Mouse (Mus musculus): ENCODE measurements around the gene Psma6. TPM values are rescaled to one million over a fixed set of nuclear protein-coding genes. Genes with fewer than 3 reads are reported as not detected.
"Not testable (repeated sequence)": the region's sequence is repeated elsewhere in the genome, so short reads cannot be mapped to it uniquely, and the experiment has no call there.

The Psma6 gene
- polyA plus RNA-seq (2012; ENCODE audit: insufficient read depth, insufficient read length, missing spikeins) = 140 and 150 TPM in 2 replicates

GRCm38 (mm10) chr12:55384023-55384749, at the start of gene Psma6:
TSS of gene Psma6 (plus strand) at chr12:55384222.
- H3K4me3 ChIP-seq (ENCODE audit: insufficient read depth, low read length) = no peak within 1 kb of the TSS
- no peak for TF ChIP-seq CTCF (IDR thresholded peaks at IDR 0.05; ENCODE audit: low read depth, low read length)
- TF ChIP-seq POLR2A (IDR thresholded peaks at IDR 0.05; ENCODE audit: borderline replicate concordance, low read depth, low read length) = no peak
- no peak within 1 kb of the TSS for H3K27ac ChIP-seq (ENCODE audit: insufficient read depth, low read depth, low read length)
- peaks cover 21% of the 10 kb centered on the region for H3K4me1 ChIP-seq (ENCODE audit: control insufficient read depth, insufficient read depth, low read length)

- not testable (repeated sequence) for H3K27ac ChIP-seq (ENCODE audit: insufficient read depth, low read depth, low read length); H3K4me1 ChIP-seq (ENCODE audit: control insufficient read depth, insufficient read depth, low read length); H3K4me3 ChIP-seq (ENCODE audit: insufficient read depth, low read length)
Measured at GRCm38 (mm10) chr12:55338490-55338889, 45.5 kb upstream of the Psma6 start.

- not testable (repeated sequence) for H3K27ac ChIP-seq (ENCODE audit: insufficient read depth, low read depth, low read length)
- H3K4me1 ChIP-seq (ENCODE audit: control insufficient read depth, insufficient read depth, low read length) = peaks cover 12% of the 10 kb centered on the region
Measured at GRCm38 (mm10) chr12:55343045-55343444, 41.0 kb upstream of the Psma6 start.

GRCm38 (mm10) chr12:55343998-55344397, 40.0 kb upstream of the Psma6 start:
- peaks cover 12% of the 10 kb centered on the region for H3K4me1 ChIP-seq (ENCODE audit: control insufficient read depth, insufficient read depth, low read length)
- TF ChIP-seq CTCF (IDR thresholded peaks at IDR 0.05; ENCODE audit: low read depth, low read length) = no peak
- no peak for TF ChIP-seq POLR2A (IDR thresholded peaks at IDR 0.05; ENCODE audit: borderline replicate concordance, low read depth, low read length)
- H3K4me3 ChIP-seq (ENCODE audit: insufficient read depth, low read length) = no peak overlapping the region
- H3K27ac ChIP-seq (ENCODE audit: insufficient read depth, low read depth, low read length) = no peak overlapping the region

More at GRCm38 (mm10) chr12:55343045-55343444, 41.0 kb upstream of the Psma6 start:
- H3K4me3 ChIP-seq (ENCODE audit: insufficient read depth, low read length) = not testable (repeated sequence)

GRCm38 (mm10) chr12:55344583-55344982, 39.4 kb upstream of the Psma6 start:
- no peak overlapping the region for H3K4me3 ChIP-seq (ENCODE audit: insufficient read depth, low read length)
- TF ChIP-seq POLR2A (IDR thresholded peaks at IDR 0.05; ENCODE audit: borderline replicate concordance, low read depth, low read length) = no peak
- no peak for TF ChIP-seq CTCF (IDR thresholded peaks at IDR 0.05; ENCODE audit: low read depth, low read length)
- no peak overlapping the region for H3K27ac ChIP-seq (ENCODE audit: insufficient read depth, low read depth, low read length)
- peaks cover 12% of the 10 kb centered on the region for H3K4me1 ChIP-seq (ENCODE audit: control insufficient read depth, insufficient read depth, low read length)

- H3K4me3 ChIP-seq (ENCODE audit: insufficient read depth, low read length) = no peak overlapping the region
- H3K27ac ChIP-seq (ENCODE audit: insufficient read depth, low read depth, low read length) = no peak overlapping the region
- no peak for TF ChIP-seq POLR2A (IDR thresholded peaks at IDR 0.05; ENCODE audit: borderline replicate concordance, low read depth, low read length)
- no peak for TF ChIP-seq CTCF (IDR thresholded peaks at IDR 0.05; ENCODE audit: low read depth, low read length)
- peaks cover 3% of the 10 kb centered on the region; the same call in 1 of the 2 replicates for H3K4me1 ChIP-seq (ENCODE audit: control insufficient read depth, insufficient read depth, low read length)
Measured at GRCm38 (mm10) chr12:55353423-55353822, 30.6 kb upstream of the Psma6 start.

- TF ChIP-seq CTCF (IDR thresholded peaks at IDR 0.05; ENCODE audit: low read depth, low read length) (no peak), POLR2A (IDR thresholded peaks at IDR 0.05; ENCODE audit: borderline replicate concordance, low read depth, low read length) (no peak)
- Histone ChIP-seq H3K27ac (ENCODE audit: insufficient read depth, low read depth, low read length) (no peak overlapping the region), H3K4me1 (ENCODE audit: control insufficient read depth, insufficient read depth, low read length) (peaks cover 5% of the 10 kb centered on the region; the same call in 1 of the 2 replicates), H3K4me3 (ENCODE audit: insufficient read depth, low read length) (no peak overlapping the region)
Measured at GRCm38 (mm10) chr12:55354904-55355303, 29.1 kb upstream of the Psma6 start.

- H3K4me3 ChIP-seq (ENCODE audit: insufficient read depth, low read length) = no peak overlapping the region
- peaks cover 18% of the 10 kb centered on the region for H3K4me1 ChIP-seq (ENCODE audit: control insufficient read depth, insufficient read depth, low read length)
- TF ChIP-seq CTCF (IDR thresholded peaks at IDR 0.05; ENCODE audit: low read depth, low read length) (no peak), POLR2A (IDR thresholded peaks at IDR 0.05; ENCODE audit: borderline replicate concordance, low read depth, low read length) (no peak)
- H3K27ac ChIP-seq (ENCODE audit: insufficient read depth, low read depth, low read length) = no peak overlapping the region
Measured at GRCm38 (mm10) chr12:55357303-55357702, 26.7 kb upstream of the Psma6 start.

- no peak overlapping the region for H3K27ac ChIP-seq (ENCODE audit: insufficient read depth, low read depth, low read length)
- H3K4me3 ChIP-seq (ENCODE audit: insufficient read depth, low read length) = no peak overlapping the region
- H3K4me1 ChIP-seq (ENCODE audit: control insufficient read depth, insufficient read depth, low read length) = peaks cover 24% of the 10 kb centered on the region
- no peak for TF ChIP-seq POLR2A (IDR thresholded peaks at IDR 0.05; ENCODE audit: borderline replicate concordance, low read depth, low read length)
Measured at GRCm38 (mm10) chr12:55360929-55361328, 23.1 kb upstream of the Psma6 start.

GRCm38 (mm10) chr12:55365083-55365482, 18.9 kb upstream of the Psma6 start:
- H3K4me1 ChIP-seq (ENCODE audit: control insufficient read depth, insufficient read depth, low read length) = peaks cover 30% of the 10 kb centered on the region
- no peak overlapping the region for H3K27ac ChIP-seq (ENCODE audit: insufficient read depth, low read depth, low read length)
- TF ChIP-seq POLR2A (IDR thresholded peaks at IDR 0.05; ENCODE audit: borderline replicate concordance, low read depth, low read length) = no peak
- no peak for TF ChIP-seq CTCF (IDR thresholded peaks at IDR 0.05; ENCODE audit: low read depth, low read length)
- H3K4me3 ChIP-seq (ENCODE audit: insufficient read depth, low read length) = no peak overlapping the region
